In genomic region chr2:84811880-84812279, GRCm38 (mm10) we compare ENCODE assay signal across 12 mouse cellular contexts. TPM values are rescaled to one million over a fixed set of nuclear protein-coding genes. Genes with fewer than 3 reads are reported as not detected.
DNase-seq lines count a peak whose midpoint lies in the region; ATAC-seq lines count a peak whose summit lies in the region.
"Had no signal": no experiment of that assay in that cellular context is flagged by ENCODE, and none has a peak within 500 bp of the region (broad histone marks: within the 10 kb centered on the region; RNA-seq: fewer than 3 reads in every experiment).

No protein-coding gene starts in this region.

- no peak overlapping the region for H3K9ac ChIP-seq in hindbrain, embryonic 12.5 days
- H3K9ac ChIP-seq in hindbrain, embryonic 11.5 days (ENCODE audit: low read depth, low read length) = no peak overlapping the region
- H3K9ac ChIP-seq: forebrain, embryonic 13.5 days had no signal

- 0 out of 2 replicates have a peak, but pooled peaks have one; percentile 12 for ATAC-seq in hindbrain, embryonic 12.5 days (ENCODE audit: low FRiP score)
- no peak for ATAC-seq in hindbrain, embryonic 11.5 days (ENCODE audit: low FRiP score)
- peak; percentile 81 for ATAC-seq in common myeloid progenitor, adult 5-6 weeks (replicated peaks; ENCODE audit: low read depth, poor library complexity, severe bottlenecking)

- peaks cover 4% of the 10 kb centered on the region; the same call in 1 of the 2 replicates for H3K4me1 ChIP-seq in hindbrain, embryonic 12.5 days
- H3K4me1 ChIP-seq in hindbrain, embryonic 11.5 days (replicated peaks; ENCODE audit: control insufficient read depth, insufficient read depth, low read length) = no peaks in the 10 kb centered on the region
- peaks cover 9% of the 10 kb centered on the region for H3K4me1 ChIP-seq in limb, embryonic 10.5 days
- H3K4me1 ChIP-seq: forebrain, embryonic 13.5 days had no signal

- H3K4me3 ChIP-seq in hindbrain, embryonic 12.5 days = no peak overlapping the region
- H3K4me3 ChIP-seq in hindbrain, embryonic 11.5 days (ENCODE audit: low read depth, low read length) = no peak overlapping the region
- no peak overlapping the region for H3K4me3 ChIP-seq in limb, embryonic 10.5 days
- H3K4me3 ChIP-seq: forebrain, embryonic 13.5 days had no signal

- H3K36me3 ChIP-seq in hindbrain, embryonic 12.5 days = no peaks in the 10 kb centered on the region
- H3K36me3 ChIP-seq in hindbrain, embryonic 11.5 days (ENCODE audit: control insufficient read depth, insufficient read depth, low read length) = no peaks in the 10 kb centered on the region
- H3K36me3 ChIP-seq in limb, embryonic 10.5 days = no peaks in the 10 kb centered on the region
- H3K36me3 ChIP-seq: limb, embryonic 13.5 days had no signal

- no peaks in the 10 kb centered on the region for H3K27me3 ChIP-seq in hindbrain, embryonic 12.5 days
- H3K27me3 ChIP-seq in hindbrain, embryonic 11.5 days (ENCODE audit: control insufficient read depth, insufficient read depth, low read length) = no peaks in the 10 kb centered on the region
- H3K27me3 ChIP-seq in limb, embryonic 10.5 days (ENCODE audit: low read depth, poor library complexity, severe bottlenecking) = no peaks in the 10 kb centered on the region
- H3K27me3 ChIP-seq: forebrain, embryonic 13.5 days; limb, embryonic 13.5 days had no signal

- WGBS in hindbrain, embryonic 12.5 days = 86% methylated on average over 7 of the region's 7 CpGs
- 87% methylated on average over 7 of the region's 7 CpGs for WGBS in hindbrain, embryonic 11.5 days
- 89% methylated on average over 7 of the region's 7 CpGs for WGBS in limb, embryonic 10.5 days

- H3K4me2 ChIP-seq in hindbrain, embryonic 12.5 days (replicated peaks) = no peak overlapping the region
- no peak overlapping the region for H3K4me2 ChIP-seq in hindbrain, embryonic 11.5 days (replicated peaks; ENCODE audit: low read depth, low read length)

- 0 out of 2 replicates have a peak, but pooled peaks cover 3% of the 10 kb centered on the region for H3K9me3 ChIP-seq in hindbrain, embryonic 12.5 days (replicated peaks)
- no peaks in the 10 kb centered on the region for H3K9me3 ChIP-seq in hindbrain, embryonic 11.5 days (ENCODE audit: control insufficient read depth, low read length)
- H3K9me3 ChIP-seq in limb, embryonic 10.5 days (replicated peaks) = no peaks in the 10 kb centered on the region
- H3K9me3 ChIP-seq: forebrain, embryonic 13.5 days; limb, embryonic 13.5 days had no signal

- no peak overlapping the region for H3K27ac ChIP-seq in hindbrain, embryonic 12.5 days
- H3K27ac ChIP-seq in hindbrain, embryonic 11.5 days (ENCODE audit: low read depth, low read length) = no peak overlapping the region
- H3K27ac ChIP-seq in limb, embryonic 10.5 days = 0 out of 2 replicates have a peak overlapping the region, but pooled peaks have one; percentile 30
- H3K27ac ChIP-seq: forebrain, embryonic 13.5 days had no signal

- DNase-seq in hindbrain, embryonic 11.5 days (ENCODE audit: low spot score) = no peak
- no peak for DNase-seq in limb, embryonic 10.5 days (ENCODE audit: low spot score)
- peak; percentile 72 to 81 for DNase-seq in spleen, postnatal 14 days (ENCODE audit: low spot score in 2 of 2)
- no peak for DNase-seq in cerebellum, postnatal 25 days
- DNase-seq in layer of hippocampus, adult 9-11 months = no peak
- no peak for DNase-seq in cerebellum, adult 11-12 months
- DNase-seq: cerebellum, postnatal 10 days; right cerebral cortex, postnatal 14 days had no signal

RNA-seq across cellular contexts. Expression of gene Smtnl1, which starts 10.6 kb away (rescaled TPM):
- 0.13 TPM in 1 of 2 replicates, not detected in the other for polyA plus RNA-seq in hindbrain, embryonic 12.5 days (2016; fragmentation: Nextera tagmentation; extraction: Ambion mirVana)
- not detected in 2 replicates for polyA plus RNA-seq in hindbrain, embryonic 11.5 days (2014; fragmentation: Nextera tagmentation; extraction: Ambion mirVana)
- not detected in 2 replicates for total RNA-seq in common myeloid progenitor, adult 5-6 weeks (2017)
- 0.11 and 0.56 TPM in 2 replicates for polyA plus RNA-seq in limb, embryonic 10.5 days (2016; fragmentation: Nextera tagmentation; extraction: Ambion mirVana)

RNA-seq across cellular contexts. Expression of gene Ube2l6, which starts 13.3 kb away (rescaled TPM):
- polyA plus RNA-seq in hindbrain, embryonic 12.5 days (2016; fragmentation: Nextera tagmentation; extraction: Ambion mirVana) = 32.9 and 34.0 TPM in 2 replicates
- polyA plus RNA-seq in hindbrain, embryonic 11.5 days (2014; fragmentation: Nextera tagmentation; extraction: Ambion mirVana) = 39.7 and 42.1 TPM in 2 replicates
- total RNA-seq in common myeloid progenitor, adult 5-6 weeks (2017) = 20.6 and 24.7 TPM in 2 replicates
- 17.6 and 19.2 TPM in 2 replicates for polyA plus RNA-seq in limb, embryonic 10.5 days (2016; fragmentation: Nextera tagmentation; extraction: Ambion mirVana)

RNA-seq across cellular contexts. Expression of gene Timm10, which starts 14.9 kb away (rescaled TPM):
- polyA plus RNA-seq in hindbrain, embryonic 12.5 days (2016; fragmentation: Nextera tagmentation; extraction: Ambion mirVana) = 35.0 and 35.8 TPM in 2 replicates
- polyA plus RNA-seq in hindbrain, embryonic 11.5 days (2014; fragmentation: Nextera tagmentation; extraction: Ambion mirVana) = 43.1 and 44.2 TPM in 2 replicates
- total RNA-seq in common myeloid progenitor, adult 5-6 weeks (2017) = 43.7 and 48.9 TPM in 2 replicates
- polyA plus RNA-seq in limb, embryonic 10.5 days (2016; fragmentation: Nextera tagmentation; extraction: Ambion mirVana) = 64.5 and 71.0 TPM in 2 replicates

RNA-seq across cellular contexts. Expression of gene Slc43a1, which starts 26.8 kb away (rescaled TPM):
- polyA plus RNA-seq in hindbrain, embryonic 12.5 days (2016; fragmentation: Nextera tagmentation; extraction: Ambion mirVana) = 9.1 and 12.0 TPM in 2 replicates
- 14.5 and 19.6 TPM in 2 replicates for polyA plus RNA-seq in hindbrain, embryonic 11.5 days (2014; fragmentation: Nextera tagmentation; extraction: Ambion mirVana)
- total RNA-seq in common myeloid progenitor, adult 5-6 weeks (2017) = 21.0 and 23.4 TPM in 2 replicates
- 36.6 and 42.6 TPM in 2 replicates for polyA plus RNA-seq in limb, embryonic 10.5 days (2016; fragmentation: Nextera tagmentation; extraction: Ambion mirVana)

RNA-seq across cellular contexts. Expression of gene Serping1, which starts 36.6 kb away (rescaled TPM):
- polyA plus RNA-seq in hindbrain, embryonic 12.5 days (2016; fragmentation: Nextera tagmentation; extraction: Ambion mirVana) = 35.4 and 43.2 TPM in 2 replicates
- polyA plus RNA-seq in hindbrain, embryonic 11.5 days (2014; fragmentation: Nextera tagmentation; extraction: Ambion mirVana) = 38.0 and 46.1 TPM in 2 replicates
- total RNA-seq in common myeloid progenitor, adult 5-6 weeks (2017) = not detected in 2 replicates
- polyA plus RNA-seq in limb, embryonic 10.5 days (2016; fragmentation: Nextera tagmentation; extraction: Ambion mirVana) = 9.3 and 10.8 TPM in 2 replicates

Comparison
In these comparisons a context has a peak if more than half of its experiments do, and no peak if none do; other contexts are left out.
1. DNase-seq: peak in spleen, postnatal 14 days (2 of 2); none in hindbrain, embryonic 11.5 days (single experiment), limb, embryonic 10.5 days (single experiment), cerebellum, postnatal 25 days (0 of 2), layer of hippocampus, adult 9-11 months (single experiment) and cerebellum, adult 11-12 months (single experiment).